Mouse (Mus musculus) forelimb bud, embryonic 11.5 days (tissue): ENCODE measurements around the gene Gm2115.
A peak's percentile ranks its signal among the peaks of the same experiment; 100 is the strongest.

ENCODE experiments used
- DNase-seq: peaks from one replicate; pipeline ENCODE4 v3.0.0-alpha.2; 2012; ENCODE audit warnings: low read depth, low spot score

The Gm2115 gene

GRCm38 (mm10) chr7:84528796-84529533 lies at the start of gene Gm2115:
Gene Gm2115, plus strand, starts transcription at chr7:84528954.
- DNase-seq: peak; percentile 20

- no peak for DNase-seq
These were observed 45.0 kb upstream of the Gm2115 start for GRCm38 (mm10) chr7:84483447-84484407.

- no peak for DNase-seq
These were observed 42.3 kb upstream of the Gm2115 start for GRCm38 (mm10) chr7:84486485-84486884.

- DNase-seq: no peak
These were observed 25.6 kb upstream of the Gm2115 start for GRCm38 (mm10) chr7:84503163-84503562.

GRCm38 (mm10) chr7:84518533-84519198 lies 10.1 kb upstream of the Gm2115 start:
- DNase-seq: no peak

- DNase-seq: no peak
These were observed 7.4 kb upstream of the Gm2115 start for GRCm38 (mm10) chr7:84521329-84521728.

- no peak for DNase-seq
These were observed 6.3 kb upstream of the Gm2115 start for GRCm38 (mm10) chr7:84522426-84522825.

GRCm38 (mm10) chr7:84526171-84526570 lies 2.6 kb upstream of the Gm2115 start:
- no peak for DNase-seq

- no peak for DNase-seq
These were observed 4.0 kb downstream of the Gm2115 start for GRCm38 (mm10) chr7:84532795-84533194.

- no peak for DNase-seq
These were observed 5.9 kb downstream of the Gm2115 start for GRCm38 (mm10) chr7:84534632-84535031.

- no peak for DNase-seq
These were observed 16.2 kb downstream of the Gm2115 start for GRCm38 (mm10) chr7:84544946-84545345.

GRCm38 (mm10) chr7:84546667-84547066 lies 17.9 kb downstream of the Gm2115 start:
- no peak for DNase-seq

GRCm38 (mm10) chr7:84551472-84551871 lies 22.7 kb downstream of the Gm2115 start:
- DNase-seq: no peak

- no peak for DNase-seq
These were observed 26.5 kb downstream of the Gm2115 start for GRCm38 (mm10) chr7:84555294-84555693.

GRCm38 (mm10) chr7:84557332-84557731 lies 28.6 kb downstream of the Gm2115 start:
- DNase-seq: peak; percentile 59

GRCm38 (mm10) chr7:84560500-84560899 lies 31.7 kb downstream of the Gm2115 start:
- DNase-seq: no peak

GRCm38 (mm10) chr7:84564236-84564635 lies 35.5 kb downstream of the Gm2115 start:
- no peak for DNase-seq

- no peak for DNase-seq
These were observed 37.4 kb downstream of the Gm2115 start for GRCm38 (mm10) chr7:84566200-84566599.

GRCm38 (mm10) chr7:84577034-84577433 lies 48.3 kb downstream of the Gm2115 start:
- DNase-seq: no peak

GRCm38 (mm10) chr7:84578841-84579240 lies 50.1 kb downstream of the Gm2115 start:
- DNase-seq: no peak

GRCm38 (mm10) chr7:84579769-84580168 lies 51.0 kb downstream of the Gm2115 start:
- DNase-seq: no peak

- DNase-seq: no peak
These were observed 56.3 kb downstream of the Gm2115 start for GRCm38 (mm10) chr7:84585086-84585485.
